Mouse (Mus musculus) gastrocnemius, adult 2 months (tissue): Measurements from ENCODE around the gene Gng4. TPM values are rescaled to one million over a fixed set of nuclear protein-coding genes. Genes with fewer than 3 reads are reported as not detected.

Experiments used
- DNase-seq: peaks from one replicate; pipeline ENCODE4 v3.0.0; 2022
- H3K27ac ChIP-seq: fragments of 200-600 bp; 2 replicates; pipeline ENCODE4 v1.8.1; 2022; ENCODE audit warnings: mild to moderate bottlenecking
- H3K4me3 ChIP-seq: fragments of 200-600 bp; 2 replicates; pipeline ENCODE4 v1.8.1; 2022; ENCODE audit warnings: mild to moderate bottlenecking, moderate library complexity
- CTCF ChIP-seq: fragments of 200-600 bp; IDR thresholded peaks from 2 replicates; pipeline ENCODE4 v1.8.1; 2022; ENCODE audit warnings: antibody characterized with exemption, mild to moderate bottlenecking, moderate library complexity
- intact Hi-C: fragments of 180-260 bp; cut with DNase I; formaldehyde crosslinking; loops from one replicate; pipeline ENCODE4 v1.15.1; 2025
- long read RNA-seq, 2 experiments: library from polyadenylated mRNA; stranded (forward); transcript quantifications; one replicate each; pipeline ENCODE4 v2.0.0; 2021
- total RNA-seq, 2 experiments: library from RNA; stranded (reverse); gene quantifications; 2 replicates each; pipeline ENCODE4 v1.2.3; 2021

Gng4 gene
- under 1 TPM; 0.41 to 0.75 TPM for total RNA-seq
- long read RNA-seq, experiment 1, result 0 reads
- long read RNA-seq, experiment 2, result 0 reads

DNA sequence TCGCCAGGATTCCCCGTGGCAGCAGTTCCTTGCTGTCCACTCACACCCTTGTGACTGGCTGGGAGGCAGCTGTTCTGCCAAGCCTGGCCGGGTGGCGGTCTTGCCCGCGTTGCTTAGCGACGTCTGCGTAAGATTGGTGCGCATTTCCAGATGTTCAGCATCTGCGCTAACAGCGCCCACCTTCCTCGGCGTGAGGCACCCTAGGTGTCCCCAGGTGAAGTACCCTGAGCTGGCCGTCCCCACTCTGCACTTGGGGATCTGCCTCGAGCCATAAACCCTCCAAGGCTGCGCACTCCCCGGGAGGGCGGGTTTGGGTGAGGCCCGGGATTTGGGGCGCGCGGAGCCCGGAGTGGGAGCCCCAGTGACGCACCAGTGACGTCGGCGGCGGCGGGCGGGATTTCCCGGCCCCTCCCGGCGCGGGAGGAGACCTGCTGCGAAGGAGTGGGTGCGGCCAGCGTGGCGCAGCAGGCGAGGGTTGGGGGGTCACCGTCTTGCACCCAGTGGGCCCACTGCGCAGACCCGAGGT lies at the start of gene Gng4:
TSS of gene Gng4 (plus strand) at position 166 of the 526 bp plus-strand sequence.
- DNase-seq, result peak; percentile 61
- Histone ChIP-seq H3K4me3 (peak within 1 kb of the TSS; percentile 74), H3K27ac (no peak within 1 kb of the TSS)
- intact Hi-C loops, result no loop called here
- no peak for TF ChIP-seq CTCF

DNA sequence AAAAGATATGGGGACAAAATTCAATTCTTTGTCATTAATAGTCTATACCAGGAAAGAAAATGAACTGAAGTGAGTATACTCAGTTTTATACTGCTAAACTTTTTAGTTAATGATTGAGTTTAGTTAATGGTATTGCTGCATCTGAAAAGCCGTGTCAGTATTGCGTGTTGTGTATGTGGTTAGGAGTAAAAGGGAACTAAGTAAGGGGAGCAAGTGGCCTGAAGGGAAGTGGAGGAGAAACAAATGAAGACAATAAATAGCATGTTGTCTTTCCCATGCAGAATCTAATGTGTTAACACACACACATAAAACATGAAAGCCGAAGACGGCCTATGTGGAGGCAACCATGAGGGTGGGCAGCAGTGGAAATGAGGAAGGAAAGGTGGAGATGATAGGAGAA lies 44.6 kb upstream of the Gng4 start:
- H3K4me3 ChIP-seq, result no peak overlapping the region
- no peak for DNase-seq
- no peak overlapping the region for H3K27ac ChIP-seq
- no peak for TF ChIP-seq CTCF
- intact Hi-C loops, result no loop called here

DNA sequence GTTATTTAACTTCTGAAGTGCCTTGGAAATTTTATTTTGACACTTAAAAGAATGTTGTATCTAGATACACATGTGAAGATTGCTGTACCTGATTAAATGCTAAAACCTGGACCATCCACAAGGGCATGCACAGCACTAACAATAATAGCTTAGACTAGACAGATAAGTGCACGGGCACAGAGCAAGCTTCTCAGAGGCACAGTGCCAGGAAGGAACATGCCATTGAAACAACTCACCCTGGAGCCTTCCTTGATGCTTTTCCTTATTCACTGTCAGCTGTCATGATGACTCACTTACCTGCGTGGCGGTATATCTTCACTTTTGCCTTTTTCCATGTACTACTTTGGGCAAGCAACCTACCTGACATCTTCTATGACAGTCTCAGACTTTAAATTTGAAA lies 37.9 kb upstream of the Gng4 start:
- intact Hi-C loops, result no loop called here
- no peak for DNase-seq
- no peak for TF ChIP-seq CTCF
- Histone ChIP-seq H3K4me3 (no peak overlapping the region), H3K27ac (no peak overlapping the region)

DNA sequence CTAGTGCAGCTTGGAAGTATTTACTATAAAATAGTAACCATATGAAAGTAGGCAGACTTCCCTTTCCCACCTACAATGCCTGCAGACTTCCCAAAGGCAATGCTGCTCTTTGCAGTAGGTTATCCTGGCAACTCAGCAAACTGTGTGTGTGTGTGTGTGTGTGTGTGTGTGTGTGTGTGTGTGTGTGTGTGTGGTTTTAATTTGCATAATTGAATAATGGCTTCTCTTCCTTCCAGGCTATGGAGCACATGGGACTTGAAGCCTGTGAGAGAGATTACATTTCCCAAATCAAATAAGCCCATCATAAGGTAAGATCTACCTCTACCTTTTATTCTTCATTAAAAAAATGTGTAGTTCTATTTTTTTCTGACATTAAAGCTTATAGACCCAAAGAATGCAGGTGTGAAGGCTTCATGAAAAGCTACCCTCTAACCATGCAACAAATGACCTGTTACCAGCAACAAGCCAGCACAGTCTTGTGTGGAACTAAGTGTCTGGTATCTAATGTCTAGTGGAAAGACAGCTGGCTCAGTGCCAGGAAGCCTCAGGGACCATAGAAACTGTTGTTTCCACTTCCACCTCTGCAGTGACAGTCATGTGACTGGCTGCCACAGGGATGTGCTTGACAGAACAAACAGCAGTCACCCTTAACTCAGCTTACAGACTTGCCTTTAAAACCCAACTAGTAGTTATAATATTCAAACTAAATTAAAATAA lies 7.9 kb upstream of the Gng4 start:
- no peak for TF ChIP-seq CTCF
- intact Hi-C loops, result no loop called here
- Histone ChIP-seq H3K27ac (no peak overlapping the region), H3K4me3 (no peak overlapping the region)
- no peak for DNase-seq

DNA sequence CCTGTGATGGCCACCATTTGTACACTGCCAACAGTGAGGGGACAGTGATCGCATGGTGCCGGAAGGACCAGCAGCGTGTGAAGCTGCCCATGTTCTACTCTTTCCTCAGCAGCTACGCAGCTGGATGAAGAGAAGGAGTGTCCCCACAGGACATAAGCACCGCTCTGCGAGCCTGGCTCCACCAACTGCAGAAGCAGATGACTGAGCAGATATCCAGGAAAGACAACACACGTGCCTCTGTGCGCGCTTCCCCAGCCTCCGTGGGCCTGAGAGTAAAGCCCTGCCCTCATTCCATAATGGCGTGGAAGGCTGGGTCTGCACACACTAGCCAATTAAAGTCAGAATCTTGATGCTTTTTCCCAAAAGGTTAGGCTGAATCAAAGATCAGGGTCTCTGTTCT lies 6.8 kb upstream of the Gng4 start:
- Histone ChIP-seq H3K4me3 (no peak overlapping the region), H3K27ac (no peak overlapping the region)
- DNase-seq, result no peak
- no peak for TF ChIP-seq CTCF
- intact Hi-C loops, result no loop called here

DNA sequence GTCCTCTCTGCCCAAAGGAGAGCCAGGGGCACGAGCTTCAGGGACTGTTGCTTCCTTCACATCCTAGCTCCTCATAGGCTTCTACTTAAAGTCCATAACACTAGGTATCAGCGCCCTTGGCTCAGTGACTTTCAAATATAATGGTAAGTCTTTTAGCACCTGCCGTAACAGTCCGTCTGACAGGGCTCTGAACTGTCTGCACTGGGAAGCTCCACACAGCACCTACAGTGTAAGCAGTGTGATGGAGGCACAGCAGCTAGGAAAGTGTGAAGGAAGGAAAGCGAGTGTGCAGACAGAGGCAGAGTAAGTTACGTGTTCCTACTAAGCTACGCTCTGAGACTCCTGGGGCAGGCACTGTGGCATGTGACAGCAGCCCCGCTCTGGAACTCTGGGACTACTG lies 6.2 kb upstream of the Gng4 start:
- no peak overlapping the region for H3K27ac ChIP-seq
- no peak for TF ChIP-seq CTCF
- H3K4me3 ChIP-seq, result no peak overlapping the region
- intact Hi-C loops, result no loop called here
- no peak for DNase-seq

DNA sequence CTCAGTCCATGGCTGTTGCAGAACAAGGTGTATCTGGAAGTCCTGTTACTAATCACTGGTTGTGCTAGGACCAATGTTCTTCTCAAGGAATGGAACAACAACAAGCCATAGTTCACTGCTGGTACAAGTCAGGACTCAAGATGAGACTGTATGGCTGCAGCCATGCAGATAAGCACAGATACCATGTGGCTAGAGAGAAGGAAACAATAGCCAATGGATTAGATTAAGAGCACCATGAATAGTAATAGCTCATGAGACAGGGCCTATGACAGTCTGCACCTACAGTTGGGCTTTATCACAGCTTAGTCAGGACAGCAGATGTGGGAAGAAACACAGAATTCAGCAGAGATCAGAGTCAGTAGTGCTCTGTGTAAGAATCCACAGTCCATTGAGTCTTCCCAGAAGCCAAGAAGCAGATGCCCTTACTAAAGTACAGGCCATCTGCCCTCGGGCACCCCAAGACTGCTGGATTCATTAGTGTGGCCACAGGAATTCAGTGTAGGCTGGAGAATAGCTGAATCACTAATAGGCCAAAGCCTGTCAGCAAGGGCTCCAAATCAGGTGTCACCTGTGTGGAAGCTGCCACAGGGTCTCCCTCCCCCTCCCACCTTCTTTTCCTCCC lies 4.9 kb upstream of the Gng4 start:
- intact Hi-C loops, result no loop called here
- no peak overlapping the region for H3K4me3 ChIP-seq
- no peak for DNase-seq
- no peak for TF ChIP-seq CTCF
- no peak overlapping the region for H3K27ac ChIP-seq

DNA sequence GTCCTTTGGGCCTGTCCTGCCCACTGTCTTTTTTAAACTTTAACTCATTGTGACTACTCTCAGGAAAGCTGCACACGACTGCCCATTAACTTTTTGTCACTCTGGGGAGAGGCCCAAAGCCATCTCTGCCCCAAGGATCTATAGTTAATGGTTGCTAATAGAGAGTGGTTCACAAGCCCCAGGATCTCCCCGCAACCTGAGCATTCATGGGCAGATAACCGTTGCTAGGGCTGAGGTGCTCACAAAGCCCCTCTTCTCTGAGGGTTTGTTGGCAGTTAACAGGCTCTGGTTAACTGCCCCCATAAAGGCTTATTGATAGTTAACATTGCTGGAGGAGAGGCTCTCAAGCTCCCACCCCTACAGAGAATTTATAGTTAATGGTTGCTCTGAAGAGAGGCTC lies 3.6 kb upstream of the Gng4 start:
- TF ChIP-seq CTCF, result no peak
- H3K4me3 ChIP-seq, result no peak overlapping the region
- DNase-seq, result no peak
- intact Hi-C loops, result no loop called here
- no peak overlapping the region for H3K27ac ChIP-seq

DNA sequence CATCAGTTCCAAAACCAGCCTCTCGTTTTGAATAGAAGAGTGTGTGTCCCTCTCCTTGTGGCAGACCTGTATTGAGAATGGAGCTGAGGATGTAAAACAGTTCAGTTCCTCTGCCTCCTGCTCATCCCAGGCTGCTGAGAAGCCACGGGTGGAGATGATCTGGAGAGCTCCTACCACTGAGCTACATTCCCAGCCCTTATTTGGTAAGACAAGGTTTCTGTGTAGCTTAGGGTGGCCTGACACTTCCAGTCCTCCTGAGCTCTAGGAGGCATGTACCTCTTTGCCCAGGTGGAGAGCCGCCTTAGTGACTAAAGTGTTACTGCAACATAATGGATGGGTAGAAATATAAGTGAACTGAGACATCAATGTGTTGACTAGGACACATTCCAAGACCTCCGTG lies 2.8 kb upstream of the Gng4 start:
- no peak for TF ChIP-seq CTCF
- H3K27ac ChIP-seq, result no peak overlapping the region
- H3K4me3 ChIP-seq, result no peak overlapping the region
- DNase-seq, result no peak
- intact Hi-C loops, result no loop called here

DNA sequence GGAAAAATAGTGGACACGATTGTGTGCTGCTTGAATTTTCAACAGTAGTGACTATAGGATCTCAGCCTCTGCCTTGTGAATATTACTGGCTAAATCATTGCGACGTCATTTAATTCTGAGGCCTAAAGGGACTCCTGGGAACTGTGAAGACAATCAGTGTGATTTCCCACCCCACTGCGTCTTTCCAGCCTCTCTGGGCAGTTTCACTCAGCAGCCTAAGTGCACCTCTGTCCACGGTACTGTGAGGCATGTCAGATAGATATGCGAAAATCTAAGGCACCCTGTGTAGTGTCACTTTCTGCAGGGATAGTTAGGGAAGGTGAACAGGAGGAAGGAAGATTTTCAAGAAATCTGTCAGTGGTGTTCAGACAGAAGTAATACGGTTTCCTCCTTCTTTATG lies 563 bp upstream of the Gng4 start:
- no peak overlapping the region; the same call in 1 of the 2 replicates for H3K4me3 ChIP-seq
- TF ChIP-seq CTCF, result no peak
- no peak for DNase-seq
- no peak overlapping the region for H3K27ac ChIP-seq
- intact Hi-C loops, result no loop called here

DNA sequence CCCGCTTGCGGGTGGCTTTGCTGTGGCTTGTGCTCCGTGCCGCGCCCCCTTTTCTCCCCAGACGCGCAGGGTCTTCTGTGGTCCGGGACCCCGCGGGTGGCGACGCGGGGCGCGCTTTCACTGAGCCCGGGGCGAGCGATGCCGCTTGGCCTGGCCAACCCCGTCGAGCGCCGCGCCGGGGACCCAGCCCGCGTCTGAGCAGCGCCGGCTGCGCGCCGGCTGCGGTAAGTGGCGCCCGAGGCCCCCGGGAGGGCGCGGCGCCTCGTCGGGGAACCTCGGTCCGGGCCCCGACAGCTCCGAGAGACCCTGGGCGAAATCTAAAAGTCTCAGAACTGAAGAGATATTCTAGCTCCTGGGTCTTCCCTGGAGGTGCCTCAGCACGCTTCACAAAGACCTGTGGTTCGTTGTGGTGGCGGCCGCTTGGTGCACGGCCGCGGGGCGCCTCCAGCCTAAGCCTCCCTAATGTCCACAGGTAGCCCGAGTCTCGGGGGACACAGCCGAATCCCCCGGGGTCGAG lies 619 bp downstream of the Gng4 start:
- Histone ChIP-seq H3K4me3 (peak overlapping the region; percentile 74), H3K27ac (no peak overlapping the region)
- no peak for TF ChIP-seq CTCF
- no peak for DNase-seq
- intact Hi-C loops, result no loop called here

DNA sequence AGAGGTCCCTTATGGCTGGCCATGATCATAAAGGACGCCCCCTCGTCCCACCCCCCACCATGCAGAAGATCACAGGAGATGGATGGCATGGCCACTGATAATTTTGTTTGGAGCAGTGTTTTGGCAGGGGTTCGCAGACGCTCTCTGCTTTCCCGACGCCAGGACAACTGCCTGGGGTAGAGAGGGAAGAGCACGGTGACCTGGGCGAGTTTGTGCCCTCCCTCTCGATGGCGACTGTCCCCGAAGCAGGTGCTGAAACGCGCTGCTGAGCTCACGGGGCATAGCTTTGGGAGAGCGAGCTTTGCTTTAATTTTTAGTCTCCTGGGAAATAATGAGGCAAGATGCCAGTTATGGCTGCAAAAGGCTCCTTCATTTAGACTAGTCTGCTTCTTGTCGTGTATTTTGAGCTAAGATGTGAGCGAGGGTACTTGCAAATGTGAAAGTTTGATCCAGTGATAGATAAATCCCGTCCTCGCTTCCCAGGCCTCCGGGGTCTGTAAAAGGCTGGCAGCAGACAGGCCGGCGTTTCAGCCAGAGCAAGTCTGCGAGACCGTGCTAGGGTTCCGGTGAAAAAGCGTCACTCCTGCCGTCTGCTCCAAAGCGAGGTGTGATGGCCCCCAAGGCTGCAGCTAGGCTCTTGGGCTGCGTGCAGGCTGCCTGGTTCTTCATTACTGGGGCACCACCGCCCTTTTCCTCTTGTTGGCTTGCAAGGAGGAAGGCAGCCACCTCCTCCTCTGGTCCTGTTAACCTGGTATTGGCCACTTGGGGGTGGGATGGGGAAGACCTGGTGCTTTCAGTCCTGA lies 1.3 kb downstream of the Gng4 start:
- DNase-seq, result peak; percentile 27
- H3K27ac ChIP-seq, result no peak overlapping the region
- peak overlapping the region; percentile 74 for H3K4me3 ChIP-seq
- intact Hi-C loops, result no loop called here
- TF ChIP-seq CTCF, result no peak

DNA sequence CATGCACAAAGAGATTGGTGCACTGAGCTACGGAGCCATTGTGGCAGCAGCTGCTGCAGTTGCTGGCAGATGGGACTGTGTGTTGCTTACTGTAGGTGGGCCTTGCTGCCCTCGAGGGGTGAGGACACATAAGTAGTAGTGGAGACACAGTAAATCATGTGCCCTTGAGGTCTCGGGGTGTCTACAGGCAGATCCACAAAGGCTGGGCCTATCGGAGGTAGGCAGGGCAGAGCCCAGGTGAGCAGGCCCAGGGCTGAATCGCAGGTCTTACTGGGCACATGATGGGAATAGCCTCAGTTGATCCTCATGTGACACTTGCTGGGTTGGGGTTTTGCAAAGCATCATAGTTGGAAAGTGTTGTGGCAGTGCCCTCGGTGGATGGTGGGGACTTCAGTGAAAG lies 3.1 kb downstream of the Gng4 start:
- intact Hi-C loops, result no loop called here
- no peak overlapping the region for H3K4me3 ChIP-seq
- no peak for TF ChIP-seq CTCF
- no peak for DNase-seq
- no peak overlapping the region for H3K27ac ChIP-seq
